Mouse (Mus musculus) forelimb bud, embryonic 11.5 days (tissue): Measurements from ENCODE around the gene Angptl8.
"Not testable (repeated sequence)": the region's sequence is repeated elsewhere in the genome, so short reads cannot be mapped to it uniquely, and the experiment has no call there.

Experiments
- DNase-seq: peaks from one replicate; pipeline ENCODE4 v3.0.0-alpha.2; 2012; ENCODE audit warnings: low read depth, low spot score

Gene Angptl8

GRCm38 (mm10) chr9:21835258-21835912 lies at the start of gene Angptl8:
TSS of gene Angptl8 (plus strand) at chr9:21835510.
- DNase-seq = no peak

GRCm38 (mm10) chr9:21786309-21786708 lies 49.0 kb upstream of the Angptl8 start:
- DNase-seq = not testable (repeated sequence)

- DNase-seq = peak; percentile 56
Measured at GRCm38 (mm10) chr9:21786906-21787305, 48.4 kb upstream of the Angptl8 start.

- no peak for DNase-seq
Measured at GRCm38 (mm10) chr9:21787654-21788053, 47.7 kb upstream of the Angptl8 start.

GRCm38 (mm10) chr9:21788234-21788633 lies 47.1 kb upstream of the Angptl8 start:
- DNase-seq = no peak

- no peak for DNase-seq
Measured at GRCm38 (mm10) chr9:21791861-21792260, 43.4 kb upstream of the Angptl8 start.

- DNase-seq = no peak
Measured at GRCm38 (mm10) chr9:21792644-21793043, 42.7 kb upstream of the Angptl8 start.

GRCm38 (mm10) chr9:21793507-21793906 lies 41.8 kb upstream of the Angptl8 start:
- DNase-seq = not testable (repeated sequence)

GRCm38 (mm10) chr9:21794344-21794834 lies 40.9 kb upstream of the Angptl8 start:
- no peak for DNase-seq

GRCm38 (mm10) chr9:21794925-21795324 lies 40.4 kb upstream of the Angptl8 start:
- DNase-seq = no peak

- no peak for DNase-seq
Measured at GRCm38 (mm10) chr9:21795579-21795978, 39.7 kb upstream of the Angptl8 start.

- no peak for DNase-seq
Measured at GRCm38 (mm10) chr9:21796259-21796658, 39.1 kb upstream of the Angptl8 start.

- no peak for DNase-seq
Measured at GRCm38 (mm10) chr9:21796919-21797318, 38.4 kb upstream of the Angptl8 start.

- peak; percentile 78 for DNase-seq
Measured at GRCm38 (mm10) chr9:21797921-21798344, 37.4 kb upstream of the Angptl8 start.

GRCm38 (mm10) chr9:21798345-21799009 lies 36.8 kb upstream of the Angptl8 start, which contains the start of gene Kank2:
TSS of gene Kank2 (minus strand) at chr9:21798744.
- peak; percentile 82 for DNase-seq

GRCm38 (mm10) chr9:21799010-21799350 lies 36.3 kb upstream of the Angptl8 start:
- no peak for DNase-seq

- DNase-seq = no peak
Measured at GRCm38 (mm10) chr9:21801121-21801520, 34.2 kb upstream of the Angptl8 start.

GRCm38 (mm10) chr9:21801591-21801990 lies 33.7 kb upstream of the Angptl8 start:
- no peak for DNase-seq

GRCm38 (mm10) chr9:21803986-21804644 lies 31.2 kb upstream of the Angptl8 start:
- DNase-seq = peak; percentile 84

- no peak for DNase-seq
Measured at GRCm38 (mm10) chr9:21806363-21806762, 28.9 kb upstream of the Angptl8 start.

- DNase-seq = no peak
Measured at GRCm38 (mm10) chr9:21806976-21807375, 28.3 kb upstream of the Angptl8 start.

GRCm38 (mm10) chr9:21808561-21808960 lies 26.7 kb upstream of the Angptl8 start:
- no peak for DNase-seq

- no peak for DNase-seq
Measured at GRCm38 (mm10) chr9:21811170-21811569, 24.1 kb upstream of the Angptl8 start.
